Mouse (Mus musculus) intestine, postnatal 0 days (tissue): ENCODE results near the gene Kat2b. TPM values are rescaled to one million over a fixed set of nuclear protein-coding genes. Genes with fewer than 3 reads are reported as not detected.

ENCODE experiments used
- ATAC-seq: fragments of 200-750 bp; cut with Nextera tagmentation; 2 replicates; pipeline ENCODE4 v1.8.0; 2017; ENCODE audit warnings: mild to moderate bottlenecking, moderate TSS enrichment, moderate library complexity
- H3K27ac ChIP-seq: fragments of 300-500 bp; sonication (generic); 2 replicates; pipeline ENCODE4 v1.5.1; 2014; ENCODE audit warnings: mild to moderate bottlenecking, low read depth, low read length, moderate library complexity
- H3K27me3 ChIP-seq: fragments of 300-500 bp; sonication (generic); replicated peaks from 2 replicates; pipeline ENCODE4 v1.6.1; 2014; ENCODE audit warnings: low read length, mixed read lengths; ENCODE audit not compliant: control insufficient read depth, insufficient read depth
- H3K36me3 ChIP-seq: fragments of 300-500 bp; sonication (generic); 2 replicates; pipeline ENCODE4 v1.6.1; 2014; ENCODE audit warnings: mild to moderate bottlenecking, moderate library complexity; ENCODE audit not compliant: control insufficient read depth, insufficient read depth
- H3K4me1 ChIP-seq: fragments of 300-500 bp; sonication (generic); replicated peaks from 2 replicates; pipeline ENCODE4 v1.6.1; 2014; ENCODE audit warnings: antibody characterized with exemption, low read length, mixed read lengths; ENCODE audit not compliant: control insufficient read depth, insufficient read depth
- H3K4me2 ChIP-seq: fragments of 300-500 bp; sonication (generic); replicated peaks from 2 replicates; pipeline ENCODE4 v1.6.1; 2014; ENCODE audit warnings: low read depth, mild to moderate bottlenecking, moderate library complexity
- H3K4me3 ChIP-seq: fragments of 300-500 bp; sonication (generic); 2 replicates; pipeline ENCODE4 v1.5.1; 2014; ENCODE audit warnings: low read depth, low read length
- H3K9ac ChIP-seq: fragments of 300-500 bp; sonication (generic); 2 replicates; pipeline ENCODE4 v1.6.1; 2014; ENCODE audit warnings: mild to moderate bottlenecking, low read depth, low read length
- H3K9me3 ChIP-seq: fragments of 300-500 bp; sonication (generic); 2 replicates; pipeline ENCODE4 v1.6.1; 2016; ENCODE audit warnings: mixed run types; ENCODE audit not compliant: control insufficient read depth
- CTCF ChIP-seq: sonication (generic); IDR thresholded peaks from 2 replicates; pipeline ENCODE4 v1.5.1; 2016; ENCODE audit warnings: low read depth, mild to moderate bottlenecking, control low read depth, antibody characterized with exemption, moderate library complexity
- WGBS: fragments of 180-500 bp; shearing (Covaris S2); extraction: QIAGEN DNeasy Blood & Tissue Kit; methylation state at CpG from one replicate; pipeline ENCODE4 v1.1.7; 2014; 5-methylcytosine and 5-hydroxymethylcytosine counted together
- polyA plus RNA-seq: library from polyadenylated mRNA; unstranded; fragments of >200 nt; fragmentation: Nextera tagmentation; extraction: Ambion mirVana; gene quantifications from 2 replicates; pipeline ENCODE4 v1.2.1, GENCODE M21; 2015

Kat2b gene
- polyA plus RNA-seq, 1 experiment from 2014 or later, result 5.9 TPM

DNA sequence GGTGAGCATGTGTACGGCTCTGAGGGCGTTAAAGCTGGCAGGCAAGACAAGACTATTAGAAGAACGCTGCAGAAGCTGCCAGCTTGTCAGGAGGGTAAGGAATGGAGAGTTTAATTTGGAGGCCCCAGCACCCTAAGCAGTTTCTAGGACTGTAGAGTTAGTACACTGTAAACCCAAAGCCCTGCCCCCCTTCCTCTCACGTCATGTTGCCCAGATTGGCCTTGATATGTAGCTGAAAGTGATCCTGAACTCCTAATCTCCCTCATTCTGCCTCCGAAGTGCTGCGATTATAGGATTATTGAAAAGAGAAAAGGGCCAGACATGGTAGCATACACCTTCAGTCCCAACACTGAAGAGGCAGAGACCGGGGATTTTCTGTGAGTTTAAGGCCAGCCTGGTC is 16.1 kb downstream of the Kat2b start:
- H3K36me3 ChIP-seq, result no peaks in the 10 kb centered on the region
- H3K27ac ChIP-seq, result no peak overlapping the region
- TF ChIP-seq CTCF, result no peak
- H3K4me2 ChIP-seq, result no peak overlapping the region
- no peaks in the 10 kb centered on the region for H3K27me3 ChIP-seq
- H3K4me1 ChIP-seq, result peaks cover 5% of the 10 kb centered on the region
- whole genome bisulfite sequencing, result 91% methylated on average over 7 of the region's 7 CpGs
- no peak for ATAC-seq
- no peaks in the 10 kb centered on the region for H3K9me3 ChIP-seq
- no peak overlapping the region for H3K4me3 ChIP-seq
- no peak overlapping the region for H3K9ac ChIP-seq

- no peak overlapping the region for H3K9ac ChIP-seq
- H3K4me1 ChIP-seq, result peaks cover 5% of the 10 kb centered on the region
- no peak overlapping the region for H3K4me3 ChIP-seq
- H3K36me3 ChIP-seq, result no peaks in the 10 kb centered on the region
- no peaks in the 10 kb centered on the region for H3K27me3 ChIP-seq
- 83% methylated on average over 11 of the region's 11 CpGs for WGBS
- no peak for TF ChIP-seq CTCF
- no peak for ATAC-seq
- no peak overlapping the region for H3K4me2 ChIP-seq
- no peak overlapping the region for H3K27ac ChIP-seq
- no peaks in the 10 kb centered on the region for H3K9me3 ChIP-seq
Observed at GRCm38 (mm10) chr17:53583846-53584579, 17.4 kb downstream of the Kat2b start.

DNA sequence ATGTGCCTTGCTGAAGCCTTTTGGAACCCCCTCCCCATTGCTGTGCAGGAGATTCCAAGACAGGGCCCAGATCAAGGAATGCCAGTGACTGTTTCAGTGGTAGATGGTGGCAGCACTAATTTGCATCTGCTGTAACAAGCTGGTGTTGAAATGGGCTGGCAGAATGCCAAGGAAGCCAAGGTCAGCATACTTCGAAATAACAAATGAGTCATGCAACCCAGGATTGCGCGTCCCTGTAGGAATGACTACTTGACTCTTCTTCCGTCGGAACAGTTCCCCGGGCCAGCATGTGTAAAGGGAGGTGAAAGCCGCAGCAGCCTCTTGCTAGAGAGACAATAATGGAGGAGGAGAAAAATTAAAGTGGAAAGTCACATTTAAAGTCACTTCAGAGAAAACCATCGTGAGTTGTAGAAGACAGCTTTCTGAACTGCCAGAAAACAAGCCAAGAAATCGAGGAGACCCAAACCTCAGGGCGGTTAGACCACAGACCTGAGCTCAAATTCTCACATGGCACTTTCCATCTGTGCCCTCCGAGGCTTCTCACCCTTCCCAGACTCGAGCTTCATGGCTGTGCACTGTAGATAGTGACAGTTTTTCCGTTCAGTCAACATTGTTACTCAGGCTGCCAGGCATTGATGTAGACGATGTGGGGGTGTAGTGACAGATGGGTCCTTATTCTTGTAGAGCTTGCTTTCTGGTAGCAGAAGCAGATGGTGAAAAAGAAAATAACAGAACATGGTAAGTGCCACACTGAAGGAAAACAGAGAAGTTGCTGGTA is 20.6 kb downstream of the Kat2b start:
- no peaks in the 10 kb centered on the region for H3K27me3 ChIP-seq
- 26% methylated on average over 14 of the region's 14 CpGs for WGBS
- H3K4me3 ChIP-seq, result no peak overlapping the region
- H3K4me1 ChIP-seq, result peaks cover 5% of the 10 kb centered on the region
- peak overlapping the region; percentile 15; the same call in 1 of the 2 replicates for H3K27ac ChIP-seq
- H3K4me2 ChIP-seq, result 0 out of 2 replicates have a peak overlapping the region, but pooled peaks have one; percentile 1
- H3K9me3 ChIP-seq, result no peaks in the 10 kb centered on the region
- H3K36me3 ChIP-seq, result no peaks in the 10 kb centered on the region
- peak; percentile 95 for ATAC-seq
- H3K9ac ChIP-seq, result no peak overlapping the region
- TF ChIP-seq CTCF, result no peak

DNA sequence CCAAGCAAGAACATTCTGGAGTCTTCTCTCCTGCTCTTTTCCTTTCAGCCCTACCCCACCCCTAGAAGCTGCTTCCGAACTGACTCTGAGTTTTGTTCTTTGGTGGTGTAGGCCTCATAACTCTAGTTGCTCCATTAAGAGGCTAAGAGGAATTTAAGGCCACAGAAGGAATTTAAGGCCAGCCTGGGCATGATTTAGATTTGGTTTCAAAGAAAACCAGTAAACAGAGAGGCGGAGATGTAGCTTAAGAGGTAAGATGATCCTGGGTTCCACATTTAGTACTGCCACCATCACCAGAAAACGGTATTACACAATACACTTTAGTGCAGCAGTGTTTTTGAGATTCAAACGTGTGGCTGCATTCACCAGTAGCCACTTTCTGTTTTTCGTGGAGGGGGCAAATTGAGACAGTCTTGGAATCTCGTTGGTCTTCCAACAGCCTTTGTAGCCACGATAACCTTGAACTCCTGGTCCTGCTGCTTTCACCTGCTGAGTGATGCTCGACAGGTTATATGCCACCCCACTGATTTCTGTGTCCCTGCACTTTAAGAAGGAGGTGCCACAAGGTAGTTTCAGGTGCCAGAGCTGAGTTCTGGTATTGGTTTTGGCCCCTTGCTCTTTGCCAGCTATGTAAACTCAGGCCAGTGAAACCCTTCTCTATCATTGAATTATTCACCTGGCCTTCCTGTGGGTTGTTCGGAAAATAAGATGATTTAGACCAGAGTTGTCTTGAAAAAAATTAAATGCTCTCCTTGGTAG is 21.6 kb downstream of the Kat2b start:
- H3K27me3 ChIP-seq, result no peaks in the 10 kb centered on the region
- no peaks in the 10 kb centered on the region for H3K9me3 ChIP-seq
- H3K4me2 ChIP-seq, result no peak overlapping the region
- WGBS, result 83% methylated on average over 9 of the region's 9 CpGs
- no peak for ATAC-seq
- H3K4me3 ChIP-seq, result no peak overlapping the region
- peaks cover 5% of the 10 kb centered on the region for H3K4me1 ChIP-seq
- no peak overlapping the region for H3K27ac ChIP-seq
- TF ChIP-seq CTCF, result no peak
- no peak overlapping the region for H3K9ac ChIP-seq
- no peaks in the 10 kb centered on the region for H3K36me3 ChIP-seq

- H3K4me2 ChIP-seq, result no peak overlapping the region
- no peak for TF ChIP-seq CTCF
- no peaks in the 10 kb centered on the region for H3K9me3 ChIP-seq
- WGBS, result 85% methylated on average over 6 of the region's 6 CpGs
- no peak overlapping the region for H3K4me3 ChIP-seq
- peaks cover 5% of the 10 kb centered on the region for H3K4me1 ChIP-seq
- H3K9ac ChIP-seq, result no peak overlapping the region
- H3K27ac ChIP-seq, result no peak overlapping the region
- no peaks in the 10 kb centered on the region for H3K36me3 ChIP-seq
- H3K27me3 ChIP-seq, result no peaks in the 10 kb centered on the region
- no peak for ATAC-seq
Observed at GRCm38 (mm10) chr17:53590110-53590509, 23.4 kb downstream of the Kat2b start.

GRCm38 (mm10) chr17:53591910-53592309 is 25.2 kb downstream of the Kat2b start:
- no peak for ATAC-seq
- Histone ChIP-seq H3K4me1 (peaks cover under 1% of the 10 kb centered on the region; the same call in 1 of the 2 replicates), H3K9ac (no peak overlapping the region), H3K27ac (no peak overlapping the region), H3K4me2 (no peak overlapping the region), H3K9me3 (no peaks in the 10 kb centered on the region), H3K36me3 (no peaks in the 10 kb centered on the region), H3K4me3 (no peak overlapping the region), H3K27me3 (no peaks in the 10 kb centered on the region)
- TF ChIP-seq CTCF, result no peak
- 88% methylated on average over 5 of the region's 5 CpGs for WGBS
